Mouse (Mus musculus) brain, embryonic 14.5 days (tissue): ENCODE measurements around the gene Gng2. TPM values are rescaled to one million over a fixed set of nuclear protein-coding genes. Genes with fewer than 3 reads are reported as not detected.
"Not testable (repeated sequence)": the region's sequence is repeated elsewhere in the genome, so short reads cannot be mapped to it uniquely, and the experiment has no call there.

ENCODE experiments used
- DNase-seq: peaks from one replicate; pipeline ENCODE4 v3.0.0-alpha.2; 2011; ENCODE audit warnings: low read depth
- CTCF ChIP-seq: fragments of 200-500 bp; IDR thresholded peaks from 2 replicates; pipeline ENCODE4 v1.5.1; 2012; ENCODE audit warnings: inconsistent platforms, mild to moderate bottlenecking, moderate library complexity, borderline replicate concordance; ENCODE audit not compliant: insufficient read depth, insufficient read length; ENCODE audit errors: extremely low read depth
- POLR2A ChIP-seq: fragments of 200-500 bp; IDR thresholded peaks from 2 replicates; pipeline ENCODE4 v1.6.1; 2012; ENCODE audit warnings: mild to moderate bottlenecking, inconsistent platforms, borderline replicate concordance; ENCODE audit not compliant: poor library complexity, insufficient read depth, insufficient read length, severe bottlenecking; ENCODE audit errors: extremely low read depth
- polyA plus RNA-seq: library from polyadenylated mRNA; depleted of rRNA; stranded (reverse); fragments of >200 nt; gene quantifications from 2 replicates; pipeline ENCODE4 v1.2.3, GENCODE M21; 2012

The Gng2 gene
- polyA plus RNA-seq, 1 experiment: 363 TPM

DNA sequence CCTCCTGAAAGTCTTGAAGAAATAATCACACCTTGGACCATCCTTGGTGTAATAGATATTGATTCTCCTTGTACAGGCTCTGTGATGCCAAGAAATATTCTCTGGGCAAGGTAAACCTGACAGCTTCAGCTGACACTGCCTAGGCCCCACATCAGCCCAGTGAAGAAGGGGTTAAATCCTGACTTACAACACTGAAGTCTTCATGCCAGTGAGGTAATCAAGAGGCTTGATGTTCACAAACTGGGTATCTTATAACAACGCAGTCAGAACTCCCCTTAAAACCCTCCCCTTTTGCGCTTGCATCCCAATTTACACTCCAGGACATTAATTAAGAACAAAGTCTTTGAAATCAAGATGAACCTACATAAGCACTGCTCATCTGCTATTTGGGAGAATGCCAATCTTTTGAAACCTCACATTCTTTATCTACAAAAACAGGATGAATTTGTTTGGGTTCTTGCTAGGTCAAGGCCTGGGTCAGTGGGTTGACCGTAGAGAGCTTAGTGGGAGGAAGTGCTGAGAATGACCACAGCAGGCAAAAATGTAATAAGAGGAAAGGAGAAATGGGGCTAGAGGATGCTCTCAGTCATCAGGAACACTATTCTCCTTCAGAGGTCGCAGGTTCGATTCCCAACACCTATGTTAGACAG is 110.0 kb downstream of the Gng2 start:
- peak; percentile 37 for DNase-seq
- no peak for TF ChIP-seq POLR2A
- TF ChIP-seq CTCF: no peak

GRCm38 (mm10) chr14:19865121-19865520 is 112.3 kb downstream of the Gng2 start:
- not testable (repeated sequence) for DNase-seq

GRCm38 (mm10) chr14:19861311-19862080 is 115.9 kb downstream of the Gng2 start:
- DNase-seq: no peak
- no peak for TF ChIP-seq POLR2A
- no peak for TF ChIP-seq CTCF

DNA sequence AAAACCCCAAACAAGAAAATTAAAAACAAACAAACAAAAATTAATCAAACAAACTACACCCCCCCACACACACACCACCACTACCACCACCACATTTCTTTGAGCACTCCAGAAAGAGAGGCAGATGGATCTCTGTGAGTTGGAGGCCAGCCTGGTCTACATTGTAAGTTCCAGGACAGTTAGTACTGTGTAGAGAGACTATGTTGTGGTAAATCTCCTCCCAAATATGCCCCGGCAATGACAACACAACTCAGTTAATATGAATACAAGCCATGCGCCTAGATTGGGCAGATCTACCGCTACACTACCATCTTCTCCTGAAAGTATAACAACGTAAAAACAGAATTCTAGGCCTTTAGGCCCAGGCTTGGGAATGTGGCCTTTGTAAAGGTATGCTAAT is 117.1 kb downstream of the Gng2 start:
- TF ChIP-seq POLR2A: no peak
- TF ChIP-seq CTCF: no peak
- no peak for DNase-seq

- TF ChIP-seq POLR2A (no peak), CTCF (no peak)
- peak; percentile 72 for DNase-seq
Observed at GRCm38 (mm10) chr14:19858808-19859776, 118.3 kb downstream of the Gng2 start.

DNA sequence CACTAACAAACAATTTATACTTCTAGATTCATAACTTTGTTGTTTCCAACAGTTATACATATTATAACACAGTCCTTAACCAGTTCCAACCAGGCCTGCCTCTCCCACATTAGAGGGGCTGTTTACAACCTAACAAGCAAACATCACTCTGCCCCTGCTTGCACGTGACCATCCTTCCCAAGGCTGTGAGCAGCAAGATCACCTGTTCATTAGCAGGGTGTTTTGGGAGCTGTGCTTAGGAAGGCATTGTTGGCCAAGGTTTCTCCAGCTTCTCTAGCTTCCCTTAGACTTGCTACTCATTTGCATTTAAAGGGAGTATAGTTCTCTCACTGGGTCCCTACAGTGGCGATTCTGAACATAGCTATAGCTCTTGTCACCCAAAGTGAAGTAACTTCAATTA is 119.1 kb downstream of the Gng2 start:
- no peak for TF ChIP-seq POLR2A
- no peak for TF ChIP-seq CTCF

DNA sequence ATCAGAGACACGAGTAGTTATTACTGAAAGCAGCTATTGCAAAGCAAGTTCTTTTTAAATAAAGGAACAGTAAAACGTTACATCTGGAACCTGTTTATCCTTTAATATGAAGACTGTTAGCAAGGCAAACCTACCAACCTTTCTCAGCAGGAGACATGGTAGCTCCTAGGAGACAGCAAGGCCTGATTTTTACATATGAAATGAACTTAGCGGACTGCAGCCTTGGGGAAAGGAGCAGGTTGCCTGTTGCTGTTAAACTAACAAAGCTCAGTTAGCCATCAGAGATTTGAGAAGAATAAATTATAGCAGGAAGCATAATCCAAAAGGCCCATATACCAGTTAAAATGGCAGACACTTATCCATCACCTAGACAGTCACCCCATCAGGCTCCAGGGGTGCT is 124.0 kb downstream of the Gng2 start:
- no peak for DNase-seq
- TF ChIP-seq POLR2A (no peak), CTCF (no peak)

More for the DNA sequence above, 119.1 kb downstream of the Gng2 start:
- no peak for DNase-seq

GRCm38 (mm10) chr14:19839600-19840332 is 137.7 kb downstream of the Gng2 start:
- peak; percentile 76 for DNase-seq
- no peak for TF ChIP-seq POLR2A
- TF ChIP-seq CTCF: peak; percentile 77

GRCm38 (mm10) chr14:19836289-19836688 is 141.1 kb downstream of the Gng2 start:
- peak; percentile 15 for DNase-seq
- TF ChIP-seq POLR2A (no peak), CTCF (no peak)

DNA sequence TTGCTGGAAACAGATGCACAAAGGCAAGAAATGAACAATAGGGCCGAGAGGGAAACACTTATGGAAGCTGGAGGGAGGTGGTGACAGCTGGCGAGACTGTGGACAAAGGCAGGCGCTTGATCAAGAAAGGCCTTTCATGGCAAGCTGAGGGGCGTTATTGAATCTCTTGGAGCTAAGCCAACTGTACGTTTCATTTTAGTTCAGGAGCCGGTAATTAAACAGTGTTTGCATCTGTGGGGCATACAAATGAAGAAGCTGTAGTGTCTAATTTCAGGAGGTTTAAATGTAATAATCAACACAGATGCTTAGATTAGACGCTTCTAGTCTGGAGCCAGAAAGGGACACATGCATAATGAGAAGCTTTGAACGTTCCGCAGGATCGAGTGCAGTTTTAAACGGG is 151.9 kb downstream of the Gng2 start:
- no peak for TF ChIP-seq CTCF
- no peak for TF ChIP-seq POLR2A
- peak; percentile 98 for DNase-seq
